Mouse (Mus musculus) olfactory bulb, adult 2 months (tissue): ENCODE results near the gene Clstn3. TPM values are rescaled to one million over a fixed set of nuclear protein-coding genes. Genes with fewer than 3 reads are reported as not detected.
"Not testable (repeated sequence)": the region's sequence is repeated elsewhere in the genome, so short reads cannot be mapped to it uniquely, and the experiment has no call there.

Source experiments
- H3K27ac ChIP-seq: fragments of 200-500 bp; 2 replicates; pipeline ENCODE4 v1.5.1; 2012; ENCODE audit warnings: low read depth, low read length; ENCODE audit not compliant: insufficient read depth
- H3K4me1 ChIP-seq: fragments of 200-500 bp; 2 replicates; pipeline ENCODE4 v1.6.1; 2012; ENCODE audit warnings: low read length; ENCODE audit not compliant: control insufficient read depth, insufficient read depth
- H3K4me3 ChIP-seq: fragments of 200-500 bp; 2 replicates; pipeline ENCODE4 v1.5.1; 2012; ENCODE audit warnings: mild to moderate bottlenecking, low read depth, low read length, moderate library complexity; ENCODE audit not compliant: insufficient read depth
- CTCF ChIP-seq: fragments of 200-500 bp; IDR thresholded peaks from 2 replicates; pipeline ENCODE4 v1.5.1; 2012; ENCODE audit warnings: low read depth, mild to moderate bottlenecking, low read length, moderate library complexity; ENCODE audit not compliant: insufficient read depth
- POLR2A ChIP-seq: fragments of 200-500 bp; IDR thresholded peaks from 2 replicates; pipeline ENCODE4 v1.6.1; 2012; ENCODE audit warnings: mild to moderate bottlenecking, low read depth, low read length, moderate library complexity; ENCODE audit not compliant: insufficient read depth
- WGBS: fragments of 180-500 bp; shearing (Covaris S2); methylation state at CpG from one replicate; pipeline ENCODE4 v1.1.7; 2018; 5-methylcytosine and 5-hydroxymethylcytosine counted together
- polyA plus RNA-seq: library from polyadenylated mRNA; stranded (reverse); fragments of >200 nt; gene quantifications from 2 replicates; pipeline ENCODE4 v1.2.4, GENCODE M21; 2012; ENCODE audit warnings: low replicate concordance; ENCODE audit not compliant: missing spikeins, insufficient read depth, insufficient read length

Gene Clstn3
- polyA plus RNA-seq, 1 experiment, result not detected

DNA sequence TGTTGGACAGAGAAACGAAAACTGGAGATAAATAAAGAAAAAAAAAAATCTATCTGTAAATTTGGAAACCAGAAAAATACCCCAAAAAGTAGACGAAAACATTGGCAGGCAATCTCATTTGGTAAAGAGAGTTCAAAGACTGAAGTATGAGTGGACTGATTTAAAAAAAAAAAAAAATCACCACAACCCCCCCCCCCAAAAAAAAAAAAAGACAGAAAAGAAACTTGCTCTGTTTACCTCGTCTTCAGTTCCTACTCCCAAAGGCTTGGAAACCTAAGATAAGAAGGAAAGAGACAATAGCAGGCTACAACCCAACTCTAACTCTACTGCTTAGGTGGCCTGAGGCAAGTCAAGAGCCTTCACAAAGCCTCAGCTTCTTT lies 50.8 kb downstream of the Clstn3 start:
- H3K4me1 ChIP-seq, result peaks cover 6% of the 10 kb centered on the region
- H3K27ac ChIP-seq, result no peak overlapping the region
- no peak for TF ChIP-seq POLR2A
- TF ChIP-seq CTCF, result no peak
- 39% methylated on average over 3 of the region's 3 CpGs for WGBS
- peak overlapping the region; percentile 96; the same call in 1 of the 2 replicates for H3K4me3 ChIP-seq

DNA sequence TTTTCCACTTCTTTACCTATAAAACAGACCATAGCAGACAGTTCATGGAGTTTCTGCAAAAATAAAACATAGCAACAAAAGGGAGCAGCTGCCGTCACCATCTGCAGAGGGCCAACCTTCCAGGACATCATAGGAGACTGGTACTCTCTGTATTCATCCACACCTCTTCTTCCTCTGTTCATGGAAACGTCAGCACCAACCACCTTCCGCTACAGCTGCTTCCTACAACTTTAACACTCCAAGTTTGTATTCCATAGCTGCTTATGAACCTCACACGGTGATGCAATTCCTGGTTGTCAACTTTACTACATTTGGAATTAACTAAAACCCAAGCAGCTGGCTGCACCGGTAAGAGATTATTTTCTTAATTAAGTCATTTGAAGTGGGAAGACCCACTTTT lies 56.2 kb downstream of the Clstn3 start:
- TF ChIP-seq POLR2A, result no peak
- no peak overlapping the region for H3K4me3 ChIP-seq
- WGBS, result 59% methylated on average over 5 of the region's 5 CpGs
- H3K27ac ChIP-seq, result no peak overlapping the region
- H3K4me1 ChIP-seq, result peaks cover 6% of the 10 kb centered on the region

DNA sequence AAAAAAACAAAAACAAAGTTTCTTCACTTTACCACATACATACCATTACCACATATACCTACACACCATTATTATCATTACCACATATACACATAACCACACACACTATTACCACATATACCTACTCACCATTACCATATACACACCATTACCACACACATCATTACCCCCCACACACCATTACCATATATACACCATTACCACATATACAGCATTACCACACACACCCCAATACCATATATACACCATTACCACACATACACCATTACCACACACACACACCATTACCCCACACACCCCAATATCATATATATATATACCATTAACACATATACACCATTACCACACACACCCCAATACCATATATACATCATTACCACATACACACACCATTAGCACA lies 57.4 kb downstream of the Clstn3 start:
- H3K4me1 ChIP-seq, result peaks cover 2% of the 10 kb centered on the region; the same call in 1 of the 2 replicates

DNA sequence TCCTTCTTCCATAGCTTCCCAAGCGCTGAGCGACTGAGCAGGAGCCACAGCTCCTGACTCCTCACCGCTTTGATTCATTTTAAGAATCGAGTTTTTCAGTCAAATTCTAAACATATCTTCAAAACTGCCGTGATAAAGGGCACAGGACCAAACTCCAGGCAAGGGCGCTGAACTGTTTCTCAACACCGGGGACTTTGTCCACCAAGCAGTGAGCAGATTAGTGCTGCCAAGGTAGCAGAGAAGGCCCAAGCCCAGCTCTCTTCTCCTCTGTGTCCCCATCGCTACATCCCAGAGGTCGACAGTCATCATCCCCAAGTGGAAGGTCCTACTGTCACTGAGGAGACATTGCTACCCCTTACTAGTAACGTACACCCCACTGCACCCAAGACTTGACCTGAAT lies 58.3 kb downstream of the Clstn3 start:
- TF ChIP-seq CTCF (no peak), POLR2A (no peak)
- Histone ChIP-seq H3K4me1 (peaks cover 2% of the 10 kb centered on the region; the same call in 1 of the 2 replicates), H3K4me3 (no peak overlapping the region), H3K27ac (no peak overlapping the region)
- 95% methylated on average over 10 of the region's 10 CpGs for WGBS

More for the DNA sequence above, 57.4 kb downstream of the Clstn3 start:
- TF ChIP-seq CTCF (no peak), POLR2A (no peak)
- Histone ChIP-seq H3K27ac (no peak overlapping the region), H3K4me3 (no peak overlapping the region)

DNA sequence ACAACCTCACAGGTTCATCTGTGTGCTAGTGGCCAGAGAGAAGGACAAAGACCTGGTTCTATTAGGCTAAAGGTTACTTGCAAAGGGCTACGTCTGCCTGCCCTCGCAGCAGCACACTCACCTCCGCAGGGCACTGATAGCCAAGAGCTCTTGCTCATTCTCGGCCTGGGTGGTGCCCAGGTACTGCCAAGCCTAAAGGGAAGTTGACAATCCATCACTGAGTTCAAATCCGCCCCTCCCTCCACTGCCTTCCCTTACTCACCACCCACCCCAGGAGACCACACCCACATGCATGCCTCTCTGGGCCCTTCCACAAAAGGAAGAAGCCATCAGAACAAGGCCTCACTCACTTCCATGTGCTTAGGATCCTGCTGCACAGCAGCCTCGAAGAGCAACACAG lies 64.9 kb downstream of the Clstn3 start:
- TF ChIP-seq CTCF (no peak), POLR2A (no peak)
- no peaks in the 10 kb centered on the region for H3K4me1 ChIP-seq
- H3K27ac ChIP-seq, result no peak overlapping the region
- WGBS, result 96% methylated on average over 6 of the region's 6 CpGs
- H3K4me3 ChIP-seq, result no peak overlapping the region

DNA sequence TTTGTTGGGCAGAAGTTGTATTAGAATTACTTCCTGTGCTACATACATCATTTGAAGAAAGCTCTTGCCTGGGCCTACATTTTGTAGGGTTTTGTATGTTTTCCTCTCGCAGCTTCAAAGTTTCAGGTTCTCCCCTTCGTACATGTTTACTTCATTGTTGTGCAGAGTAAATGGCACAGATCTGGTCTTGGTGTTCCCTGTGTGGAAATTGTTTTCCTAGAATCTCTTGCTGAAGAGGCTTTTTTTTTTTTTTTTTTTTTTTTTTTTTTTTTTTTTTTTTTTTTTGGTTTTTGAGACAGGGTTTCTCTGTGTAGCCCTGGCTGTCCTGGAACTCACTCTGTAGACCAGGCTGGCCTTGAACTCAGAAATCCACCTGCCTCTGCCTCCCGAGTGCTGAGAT lies 69.6 kb downstream of the Clstn3 start:
- not testable (repeated sequence) for H3K27ac ChIP-seq, H3K4me3 ChIP-seq, H3K4me1 ChIP-seq
- 92% methylated on average over 3 of the region's 3 CpGs for WGBS

Other genes with a start within 250 kb of the Clstn3 start
- gene Vmn2r27, start 232.9 kb downstream of the Clstn3 start, polyA plus RNA-seq, result not detected in 2 replicates
- not detected in 2 replicates for gene Cd163, start 160.1 kb downstream of the Clstn3 start, polyA plus RNA-seq
- not detected in 2 replicates for gene Pex5, start 49.7 kb downstream of the Clstn3 start, polyA plus RNA-seq
- gene C1rl, start 28.3 kb upstream of the Clstn3 start, polyA plus RNA-seq, result not detected in 2 replicates
- gene C1ra, start 47.6 kb upstream of the Clstn3 start, polyA plus RNA-seq, result not detected in 2 replicates
- gene C1s1, start 77.6 kb upstream of the Clstn3 start, polyA plus RNA-seq, result not detected in 2 replicates
- gene C1rb, start 105.5 kb upstream of the Clstn3 start, polyA plus RNA-seq, result not detected in 2 replicates
- gene C1s2, start 171.3 kb upstream of the Clstn3 start, polyA plus RNA-seq, result not detected in 2 replicates
- gene Lpcat3, start 198.2 kb upstream of the Clstn3 start, polyA plus RNA-seq, result not detected in 2 replicates
- gene Emg1, start 247.4 kb upstream of the Clstn3 start, polyA plus RNA-seq, result not detected in 2 replicates
- gene Phb2, start 247.5 kb upstream of the Clstn3 start, polyA plus RNA-seq, result not detected in 2 replicates